Mouse (Mus musculus): ENCODE data around the gene Chchd1. TPM values are rescaled to one million over a fixed set of nuclear protein-coding genes. Genes with fewer than 3 reads are reported as not detected.

Chchd1 gene
- 191 and 192 TPM in 2 replicates for polyA plus RNA-seq (2015; fragmentation: Nextera tagmentation; extraction: Ambion mirVana)

DNA sequence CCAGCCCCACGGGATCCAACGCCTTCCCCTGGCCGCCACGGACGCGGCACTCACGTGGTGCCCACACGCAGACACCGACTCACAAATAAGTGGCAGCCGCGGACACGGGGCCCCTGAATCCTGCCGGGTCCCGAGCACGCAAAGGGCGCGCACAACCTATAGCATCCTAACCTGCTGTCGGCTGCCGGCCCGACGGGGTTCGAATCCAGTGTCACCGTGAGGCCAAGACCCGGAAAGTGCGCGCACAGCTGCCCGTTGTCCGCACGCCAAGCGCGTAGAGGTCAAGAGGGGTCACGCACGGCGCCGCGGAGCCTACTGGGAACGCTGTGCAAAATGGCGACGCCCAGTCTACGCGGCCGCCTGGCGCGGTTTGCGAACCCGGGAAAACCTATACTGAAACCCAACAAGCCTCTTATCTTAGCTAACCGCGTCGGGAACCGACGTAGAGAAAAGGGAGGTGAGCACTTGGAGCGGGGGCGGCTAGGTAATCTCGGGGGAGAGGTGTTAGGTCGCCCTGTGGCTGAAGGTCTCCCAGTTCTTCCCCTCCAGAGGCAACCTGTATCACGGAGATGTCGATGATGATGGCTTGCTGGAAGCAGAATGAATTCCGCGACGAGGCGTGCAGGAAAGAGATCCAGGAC, at the start of gene Chchd1:
TSS of gene Chchd1 (plus strand) at position 266 of the 641 bp plus-strand sequence.
- Histone ChIP-seq H3K4me2 (ENCODE audit: low read depth, low read length) (peak within 1 kb of the TSS; percentile 70), H3K4me3 (ENCODE audit: low read length) (peak within 1 kb of the TSS; percentile 83), H3K27me3 (ENCODE audit: control insufficient read depth, insufficient read depth, low read depth, low read length) (no peaks in the 10 kb centered on the region), H3K36me3 (ENCODE audit: control insufficient read depth, insufficient read depth, low read length) (peaks cover 3% of the 10 kb centered on the region; the same call in 1 of the 2 replicates), H3K9ac (ENCODE audit: low read length) (peak within 1 kb of the TSS; percentile 83), H3K27ac (ENCODE audit: low read length) (peak within 1 kb of the TSS; percentile 78), H3K4me1 (replicated peaks; ENCODE audit: control insufficient read depth, insufficient read depth, low read length) (peaks cover 23% of the 10 kb centered on the region), H3K9me3 (ENCODE audit: control insufficient read depth, low read length) (no peaks in the 10 kb centered on the region)
- peak; percentile 75 for ATAC-seq (ENCODE audit: low read depth)
- WGBS: under 1% methylated on average over 61 of the region's 61 CpGs

DNA sequence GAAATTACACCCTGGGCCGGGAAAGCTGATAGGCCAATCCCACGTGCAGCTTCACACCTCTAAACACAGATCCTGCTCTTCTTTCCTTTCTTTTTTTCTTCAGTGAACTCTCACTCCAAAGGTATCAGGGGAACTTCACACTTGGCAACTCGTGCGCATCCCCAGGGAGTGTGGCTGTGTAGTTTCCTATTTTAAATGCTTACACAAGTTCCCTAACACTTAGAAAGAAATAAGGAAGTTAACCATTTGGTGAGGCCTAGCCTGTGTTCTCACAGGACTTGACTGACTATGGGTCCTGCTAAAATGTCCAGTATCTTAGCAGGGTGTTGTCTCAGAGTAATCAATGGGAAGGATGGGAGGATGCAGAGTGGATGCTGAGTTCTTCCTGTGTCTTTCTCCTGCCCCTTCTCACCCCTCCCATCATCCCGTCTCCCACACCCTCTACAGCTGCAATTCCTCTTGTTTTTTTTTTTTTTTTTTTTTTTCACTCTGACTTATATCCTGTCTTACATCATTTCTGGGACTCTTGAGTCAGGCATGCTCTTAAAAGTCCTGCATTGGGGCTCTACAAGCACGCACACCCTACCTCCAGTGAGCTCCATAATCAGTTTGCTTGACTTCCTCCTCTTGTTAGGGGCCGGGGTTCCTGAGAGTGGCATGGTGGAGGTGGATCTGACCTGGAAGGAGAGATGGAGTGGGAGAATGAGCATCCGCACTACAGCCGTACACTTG, 48.0 kb upstream of the Chchd1 start:
- no peak overlapping the region for H3K9ac ChIP-seq (ENCODE audit: low read length)
- no peak for ATAC-seq (ENCODE audit: low read depth)
- H3K36me3 ChIP-seq (ENCODE audit: control insufficient read depth, insufficient read depth, low read length): no peaks in the 10 kb centered on the region
- 62% methylated on average over 9 of the region's 9 CpGs for WGBS
- H3K4me3 ChIP-seq (ENCODE audit: low read length): no peak overlapping the region
- no peak overlapping the region for H3K4me2 ChIP-seq (ENCODE audit: low read depth, low read length)
- H3K27me3 ChIP-seq (ENCODE audit: control insufficient read depth, insufficient read depth, low read depth, low read length): no peaks in the 10 kb centered on the region
- no peaks in the 10 kb centered on the region for H3K9me3 ChIP-seq (ENCODE audit: control insufficient read depth, low read length)
- H3K4me1 ChIP-seq (replicated peaks; ENCODE audit: control insufficient read depth, insufficient read depth, low read length): no peaks in the 10 kb centered on the region
- H3K27ac ChIP-seq (ENCODE audit: low read length): no peak overlapping the region

DNA sequence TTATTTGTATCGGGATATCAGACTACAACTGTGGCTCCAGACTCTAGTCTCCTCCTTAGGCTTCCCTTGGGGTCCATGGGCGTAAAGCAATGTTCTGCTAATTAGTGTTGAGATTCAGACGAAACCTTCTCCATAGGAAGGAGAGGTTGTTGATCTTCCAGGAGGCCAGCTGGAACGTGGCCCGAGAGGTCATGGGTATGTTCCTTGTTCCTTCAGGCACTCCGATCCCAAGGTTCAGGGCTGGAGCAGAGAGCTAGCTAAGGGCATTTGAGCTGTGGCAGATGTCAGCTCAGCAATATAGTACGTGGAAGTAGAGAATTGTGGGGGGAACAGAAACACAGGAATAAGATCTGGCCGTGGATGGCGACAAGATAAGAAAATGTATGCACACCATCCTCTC, 47.1 kb upstream of the Chchd1 start:
- Histone ChIP-seq H3K27ac (ENCODE audit: low read length) (no peak overlapping the region), H3K4me3 (ENCODE audit: low read length) (no peak overlapping the region)

DNA sequence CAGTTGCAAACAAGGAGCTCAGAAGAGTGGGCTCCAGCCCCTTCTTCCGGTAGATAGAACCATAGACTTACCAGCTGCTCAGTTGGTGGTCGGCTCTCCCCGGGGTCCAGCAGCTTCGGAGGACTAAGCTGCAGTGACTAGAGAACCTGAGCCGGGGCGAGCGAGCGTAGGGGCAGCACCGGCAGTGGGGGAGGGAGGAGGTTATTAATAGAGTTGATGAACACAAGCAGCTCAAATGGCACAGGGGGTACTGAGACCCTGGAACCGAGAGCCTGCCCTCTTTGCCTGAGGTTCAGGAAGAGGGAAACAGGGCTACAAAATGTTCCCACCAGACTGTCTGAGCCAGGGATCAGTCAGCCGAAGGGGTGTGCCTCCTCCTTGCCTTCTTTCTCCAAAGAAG, 46.4 kb upstream of the Chchd1 start, which contains the start of gene Myoz1:
TSS of gene Myoz1 (minus strand) at position 180 of the 400 bp plus-strand sequence.
- Histone ChIP-seq H3K27ac (ENCODE audit: low read length) (no peak within 1 kb of the TSS), H3K27me3 (ENCODE audit: control insufficient read depth, insufficient read depth, low read depth, low read length) (no peaks in the 10 kb centered on the region), H3K4me2 (ENCODE audit: low read depth, low read length) (no peak within 1 kb of the TSS), H3K9ac (ENCODE audit: low read length) (no peak within 1 kb of the TSS), H3K9me3 (ENCODE audit: control insufficient read depth, low read length) (no peaks in the 10 kb centered on the region), H3K4me3 (ENCODE audit: low read length) (no peak within 1 kb of the TSS), H3K4me1 (replicated peaks; ENCODE audit: control insufficient read depth, insufficient read depth, low read length) (peaks cover 3% of the 10 kb centered on the region), H3K36me3 (ENCODE audit: control insufficient read depth, insufficient read depth, low read length) (no peaks in the 10 kb centered on the region)
- no peak for ATAC-seq (ENCODE audit: low read depth)
- 44% methylated on average over 11 of the region's 11 CpGs for WGBS

More for the DNA sequence above, 47.1 kb upstream of the Chchd1 start:
- Histone ChIP-seq H3K27me3 (ENCODE audit: control insufficient read depth, insufficient read depth, low read depth, low read length) (no peaks in the 10 kb centered on the region), H3K4me1 (replicated peaks; ENCODE audit: control insufficient read depth, insufficient read depth, low read length) (peaks cover 2% of the 10 kb centered on the region), H3K4me2 (ENCODE audit: low read depth, low read length) (no peak overlapping the region), H3K9me3 (ENCODE audit: control insufficient read depth, low read length) (no peaks in the 10 kb centered on the region), H3K9ac (ENCODE audit: low read length) (no peak overlapping the region), H3K36me3 (ENCODE audit: control insufficient read depth, insufficient read depth, low read length) (no peaks in the 10 kb centered on the region)
- no peak for ATAC-seq (ENCODE audit: low read depth)
- 77% methylated on average over 9 of the region's 9 CpGs for WGBS

DNA sequence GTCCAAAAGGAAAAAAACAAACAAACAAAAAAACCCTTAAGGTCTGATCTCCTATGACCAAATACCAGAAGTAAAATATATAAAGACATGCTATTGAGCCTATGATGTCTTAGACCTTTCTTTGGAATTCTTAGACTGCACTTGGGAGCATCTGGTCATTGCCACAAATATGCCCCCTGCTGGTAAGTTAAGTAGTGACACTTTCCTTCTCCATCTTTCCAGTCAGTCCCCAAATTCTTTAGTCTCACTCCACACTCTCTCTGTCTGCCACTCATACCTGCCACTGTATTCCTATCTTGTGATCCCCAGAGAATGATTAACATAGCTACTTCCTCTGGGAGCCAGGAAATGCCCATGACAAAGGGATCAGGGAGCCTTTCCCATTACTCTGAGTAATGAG, 44.5 kb upstream of the Chchd1 start:
- no peak for ATAC-seq (ENCODE audit: low read depth)
- Histone ChIP-seq H3K4me2 (ENCODE audit: low read depth, low read length) (no peak overlapping the region), H3K36me3 (ENCODE audit: control insufficient read depth, insufficient read depth, low read length) (no peaks in the 10 kb centered on the region), H3K9ac (ENCODE audit: low read length) (no peak overlapping the region), H3K4me1 (replicated peaks; ENCODE audit: control insufficient read depth, insufficient read depth, low read length) (peaks cover 8% of the 10 kb centered on the region), H3K27ac (ENCODE audit: low read length) (no peak overlapping the region), H3K9me3 (ENCODE audit: control insufficient read depth, low read length) (no peaks in the 10 kb centered on the region), H3K27me3 (ENCODE audit: control insufficient read depth, insufficient read depth, low read depth, low read length) (peaks cover 10% of the 10 kb centered on the region; the same call in 1 of the 2 replicates), H3K4me3 (ENCODE audit: low read length) (no peak overlapping the region)

DNA sequence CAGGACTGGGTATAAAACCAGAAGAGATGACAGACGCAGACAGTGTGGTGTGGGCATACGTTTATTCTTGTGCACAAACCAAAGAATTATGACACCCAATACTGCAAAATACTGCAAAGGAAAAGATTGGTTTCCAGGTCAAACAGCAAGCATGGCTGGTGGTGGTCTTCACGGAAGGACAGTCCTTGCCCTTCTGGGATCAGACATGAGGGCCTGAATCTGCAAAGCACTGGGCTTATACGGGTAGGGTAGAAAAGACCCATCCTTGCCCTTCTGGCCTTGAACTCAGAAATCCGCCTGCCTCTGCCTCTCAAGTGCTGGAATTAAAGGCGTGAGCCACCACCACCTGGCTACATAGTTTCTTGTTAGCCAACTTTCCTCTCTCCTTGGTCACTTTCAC, 43.9 kb upstream of the Chchd1 start:
- ATAC-seq (ENCODE audit: low read depth): no peak
- no peaks in the 10 kb centered on the region for H3K9me3 ChIP-seq (ENCODE audit: control insufficient read depth, low read length)
- H3K4me2 ChIP-seq (ENCODE audit: low read depth, low read length): no peak overlapping the region
- WGBS: 81% methylated on average over 6 of the region's 6 CpGs
- H3K4me1 ChIP-seq (replicated peaks; ENCODE audit: control insufficient read depth, insufficient read depth, low read length): peaks cover 8% of the 10 kb centered on the region
- no peaks in the 10 kb centered on the region for H3K36me3 ChIP-seq (ENCODE audit: control insufficient read depth, insufficient read depth, low read length)
- no peak overlapping the region for H3K4me3 ChIP-seq (ENCODE audit: low read length)
- H3K9ac ChIP-seq (ENCODE audit: low read length): no peak overlapping the region
- peaks cover 10% of the 10 kb centered on the region; the same call in 1 of the 2 replicates for H3K27me3 ChIP-seq (ENCODE audit: control insufficient read depth, insufficient read depth, low read depth, low read length)
- H3K27ac ChIP-seq (ENCODE audit: low read length): no peak overlapping the region

DNA sequence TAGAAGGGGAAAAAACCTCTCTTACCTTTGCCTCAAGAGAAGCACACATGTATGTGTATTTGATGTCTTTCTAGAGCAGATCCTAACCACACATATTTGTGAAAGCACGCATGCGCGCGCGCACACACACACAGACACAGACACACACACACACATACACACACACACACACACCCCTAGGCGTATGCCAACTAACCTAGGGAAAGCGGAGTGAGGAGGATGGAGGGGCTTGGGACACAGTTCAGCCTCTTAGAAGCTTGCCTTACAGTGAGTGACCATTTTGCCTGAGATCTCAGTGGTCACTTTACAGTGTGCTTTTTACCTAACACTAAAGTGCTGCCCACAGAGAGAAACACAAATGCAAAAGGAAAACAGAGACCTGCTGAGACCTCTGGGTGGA, 43.1 kb upstream of the Chchd1 start:
- no peaks in the 10 kb centered on the region for H3K36me3 ChIP-seq (ENCODE audit: control insufficient read depth, insufficient read depth, low read length)
- H3K4me3 ChIP-seq (ENCODE audit: low read length): no peak overlapping the region
- H3K4me2 ChIP-seq (ENCODE audit: low read depth, low read length): no peak overlapping the region
- no peak overlapping the region for H3K9ac ChIP-seq (ENCODE audit: low read length)
- H3K27ac ChIP-seq (ENCODE audit: low read length): no peak overlapping the region
- no peak for ATAC-seq (ENCODE audit: low read depth)
- H3K27me3 ChIP-seq (ENCODE audit: control insufficient read depth, insufficient read depth, low read depth, low read length): peaks cover 10% of the 10 kb centered on the region; the same call in 1 of the 2 replicates
- H3K4me1 ChIP-seq (replicated peaks; ENCODE audit: control insufficient read depth, insufficient read depth, low read length): peaks cover 8% of the 10 kb centered on the region
- no peaks in the 10 kb centered on the region for H3K9me3 ChIP-seq (ENCODE audit: control insufficient read depth, low read length)
- WGBS: 96% methylated on average over 7 of the region's 7 CpGs

DNA sequence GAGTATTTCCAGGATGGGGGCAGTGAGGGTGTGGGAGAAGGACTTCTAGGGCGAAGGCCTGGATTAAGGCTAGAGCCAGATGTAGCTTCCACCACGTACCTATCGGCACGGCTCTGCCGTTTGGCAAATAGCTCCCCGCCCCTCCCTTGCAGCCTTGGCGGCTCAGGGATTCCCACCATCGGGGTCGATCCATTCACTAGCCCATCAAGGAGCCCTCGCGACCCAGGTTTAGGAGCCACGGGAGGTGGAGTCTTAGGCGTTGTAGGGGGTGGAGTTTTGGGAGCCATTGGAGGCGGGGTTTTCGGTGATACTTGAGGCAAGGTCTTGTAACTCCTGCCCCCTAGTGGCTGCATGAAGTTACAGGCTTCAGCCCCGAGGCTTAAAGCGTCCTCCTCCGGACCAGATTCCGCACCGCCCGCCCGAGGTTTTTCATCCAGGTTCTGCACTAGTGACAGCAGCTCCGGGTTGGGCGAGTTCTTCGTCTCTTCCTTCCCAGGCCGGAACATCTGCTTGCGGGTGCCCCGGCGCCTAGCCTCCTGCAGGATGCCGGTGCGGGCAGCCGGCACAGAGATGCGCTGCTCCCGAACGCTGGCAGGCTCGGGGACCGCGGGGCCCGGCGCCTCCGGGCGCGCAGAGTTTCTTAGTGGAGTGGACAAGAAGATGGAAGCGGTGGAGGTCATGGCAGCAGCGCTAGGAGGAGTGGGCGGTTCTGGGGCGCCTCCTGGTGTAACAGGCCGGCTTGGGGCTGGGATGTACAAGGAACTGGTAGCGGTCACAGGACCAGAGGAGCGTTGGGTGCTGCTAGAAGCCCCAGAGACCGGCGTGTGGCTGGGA, 41.8 kb upstream of the Chchd1 start:
- Histone ChIP-seq H3K4me1 (replicated peaks; ENCODE audit: control insufficient read depth, insufficient read depth, low read length) (peaks cover 8% of the 10 kb centered on the region), H3K4me2 (ENCODE audit: low read depth, low read length) (peak overlapping the region; percentile 97), H3K9me3 (ENCODE audit: control insufficient read depth, low read length) (no peaks in the 10 kb centered on the region), H3K27me3 (ENCODE audit: control insufficient read depth, insufficient read depth, low read depth, low read length) (peaks cover 10% of the 10 kb centered on the region; the same call in 1 of the 2 replicates), H3K27ac (ENCODE audit: low read length) (peak overlapping the region; percentile 82), H3K36me3 (ENCODE audit: control insufficient read depth, insufficient read depth, low read length) (no peaks in the 10 kb centered on the region), H3K4me3 (ENCODE audit: low read length) (peak overlapping the region; percentile 79), H3K9ac (ENCODE audit: low read length) (peak overlapping the region; percentile 73)
- under 1% methylated on average over 51 of the region's 52 CpGs for WGBS
- ATAC-seq (ENCODE audit: low read depth): peak; percentile 91
